Mouse (Mus musculus) cerebellum, adult 11-12 months (tissue): Measurements from ENCODE around the gene Synpo2.

ENCODE experiments used
- DNase-seq: peaks from one replicate; pipeline ENCODE4 v3.0.0; 2022

Synpo2 gene

DNA sequence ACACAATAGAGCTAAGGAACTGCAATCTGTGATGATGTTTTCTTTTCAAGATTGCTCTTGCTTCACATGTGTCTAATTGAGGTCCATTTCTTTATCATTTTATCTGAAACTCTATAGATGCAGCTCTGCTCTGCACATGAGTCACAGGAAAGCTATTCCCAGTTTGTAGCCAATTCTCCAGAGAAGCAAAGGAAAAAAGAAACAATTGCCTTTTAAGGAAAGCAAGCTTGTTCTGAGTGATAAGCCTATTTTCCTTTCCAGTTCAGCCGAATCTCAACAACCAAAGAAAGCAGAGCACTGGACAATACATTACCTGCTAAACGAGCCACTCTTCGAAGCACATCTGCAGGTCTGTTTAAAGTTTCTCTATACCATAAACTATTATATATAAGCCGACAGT lies 31.3 kb downstream of the Synpo2 start:
- no peak for DNase-seq

- no peak for DNase-seq
Measured at GRCm38 (mm10) chr3:123201798-123202197, 34.2 kb downstream of the Synpo2 start.

DNA sequence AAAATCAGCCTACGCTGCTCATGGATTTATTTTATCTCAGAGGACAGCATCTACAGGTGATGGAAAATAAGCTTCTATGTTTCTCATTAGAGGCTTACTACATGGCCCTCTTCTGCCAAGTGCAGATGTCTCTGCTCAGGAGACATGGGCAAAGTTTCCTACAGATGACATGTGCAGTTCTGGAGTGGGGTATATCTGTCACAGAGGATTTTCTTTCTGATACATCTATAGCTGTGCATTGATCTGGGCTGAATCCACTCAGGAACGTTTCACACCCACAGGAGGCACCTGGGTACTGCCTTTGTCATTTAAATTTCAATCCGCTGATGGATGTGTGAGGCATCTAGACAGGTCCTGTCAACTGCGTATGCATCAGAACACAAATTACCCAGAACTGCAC lies 42.2 kb downstream of the Synpo2 start:
- DNase-seq, result no peak

DNA sequence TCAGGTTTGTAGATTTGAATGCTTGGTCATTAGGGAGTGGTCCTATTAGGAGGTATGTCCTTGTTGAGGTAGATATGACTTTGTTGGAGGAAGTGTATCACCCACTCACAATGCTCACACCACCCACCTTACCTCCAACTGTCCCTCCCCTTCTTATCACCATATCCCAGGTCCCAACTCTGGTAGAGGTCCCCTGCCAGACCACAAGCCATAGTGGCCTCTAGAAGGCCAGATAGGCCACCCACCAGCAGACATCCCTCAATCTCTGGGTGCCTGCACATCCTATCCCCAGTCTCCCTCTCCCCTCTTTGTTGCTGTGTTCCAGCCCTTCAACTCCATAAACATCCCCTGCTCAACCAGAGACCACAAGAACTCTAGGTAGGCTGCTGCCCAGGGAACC lies 44.3 kb downstream of the Synpo2 start:
- DNase-seq, result no peak

- DNase-seq, result no peak
Measured at GRCm38 (mm10) chr3:123190329-123190728, 45.6 kb downstream of the Synpo2 start.

- no peak for DNase-seq
Measured at GRCm38 (mm10) chr3:123189826-123190225, 46.1 kb downstream of the Synpo2 start.

GRCm38 (mm10) chr3:123188616-123189230 lies 47.2 kb downstream of the Synpo2 start:
- no peak for DNase-seq

- DNase-seq, result no peak
Measured at GRCm38 (mm10) chr3:123187370-123188124, 48.4 kb downstream of the Synpo2 start.

GRCm38 (mm10) chr3:123185238-123185925 lies 50.6 kb downstream of the Synpo2 start:
- DNase-seq, result no peak

- no peak for DNase-seq
Measured at GRCm38 (mm10) chr3:123184281-123184680, 51.7 kb downstream of the Synpo2 start.

GRCm38 (mm10) chr3:123179508-123179907 lies 56.4 kb downstream of the Synpo2 start:
- DNase-seq, result no peak

DNA sequence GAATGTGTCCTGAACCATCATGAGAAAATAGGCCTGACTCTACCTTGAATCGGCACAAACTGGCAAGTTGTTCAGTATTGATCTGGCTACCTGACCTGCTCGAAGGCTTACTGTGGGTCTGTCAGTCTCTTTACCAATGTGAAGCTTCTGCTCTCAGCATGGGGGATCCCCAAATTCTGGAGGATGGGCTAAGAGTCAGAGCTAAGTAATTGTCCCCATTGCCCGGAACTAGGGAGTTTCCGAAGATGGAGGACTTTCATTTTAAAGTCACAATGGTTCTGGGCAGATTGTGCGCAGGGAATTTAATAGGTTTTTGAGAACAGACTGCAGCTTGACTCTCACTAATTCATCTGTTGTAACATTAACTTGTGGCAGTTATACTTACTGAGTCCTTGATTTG lies 56.9 kb downstream of the Synpo2 start:
- no peak for DNase-seq

DNA sequence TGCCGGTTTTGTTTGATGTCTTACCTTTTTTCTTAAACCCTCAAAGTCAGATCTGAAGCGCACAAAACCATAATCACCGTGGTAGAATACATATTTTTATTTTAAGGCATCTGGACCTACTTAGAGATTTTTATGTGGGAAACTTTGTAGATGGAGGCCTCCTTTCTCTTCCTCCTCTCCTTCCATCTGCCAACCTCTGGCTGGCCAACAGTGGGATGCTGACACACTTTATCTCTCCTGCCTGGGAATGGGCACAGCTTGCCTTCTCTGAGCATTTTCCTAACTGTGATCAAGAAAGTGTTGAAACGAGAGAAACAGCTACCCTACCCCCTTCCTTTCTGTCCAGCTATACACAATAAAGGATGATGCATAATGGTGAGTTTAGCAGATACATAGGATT lies 57.5 kb downstream of the Synpo2 start:
- no peak for DNase-seq

- DNase-seq, result no peak
Measured at GRCm38 (mm10) chr3:123176366-123177334, 59.3 kb downstream of the Synpo2 start.

DNA sequence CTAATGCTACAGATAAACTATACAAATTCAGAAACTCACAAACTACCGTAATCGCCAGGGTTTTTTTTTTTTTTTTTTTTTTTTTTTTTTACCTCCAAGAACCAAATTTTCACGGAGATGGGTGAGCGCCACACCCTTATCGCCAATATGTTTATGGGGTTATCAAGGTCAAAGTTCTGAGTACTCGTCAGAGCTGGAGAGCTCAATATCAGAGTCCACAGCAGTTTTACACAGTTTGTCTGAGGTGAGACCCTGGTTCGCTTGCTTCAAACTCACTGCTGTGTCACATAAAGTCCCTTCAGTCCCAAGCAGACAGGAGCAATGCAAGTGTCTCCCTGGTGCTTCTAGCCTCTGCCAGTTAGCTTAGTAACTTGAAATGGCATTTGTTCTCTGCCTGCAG lies 60.8 kb downstream of the Synpo2 start:
- no peak for DNase-seq

DNA sequence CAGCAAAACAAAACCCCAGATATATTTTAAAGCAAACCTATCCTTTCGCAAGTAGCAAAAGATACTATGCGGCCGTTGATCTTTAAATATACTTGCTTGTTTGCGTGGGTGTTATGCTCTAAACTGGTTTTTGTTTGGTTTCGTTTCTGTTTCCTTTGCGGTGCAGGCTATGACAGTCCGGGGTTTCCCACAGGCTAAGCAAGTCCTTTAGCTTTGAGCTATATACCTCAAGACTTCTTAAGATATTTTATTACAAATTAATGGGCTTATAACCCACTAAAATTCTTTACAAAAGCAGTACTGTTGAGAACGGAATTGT lies 61.6 kb downstream of the Synpo2 start:
- DNase-seq, result no peak

GRCm38 (mm10) chr3:123173553-123174378 lies 62.2 kb downstream of the Synpo2 start:
- no peak for DNase-seq

GRCm38 (mm10) chr3:123172151-123172550 lies 63.8 kb downstream of the Synpo2 start:
- no peak for DNase-seq

DNA sequence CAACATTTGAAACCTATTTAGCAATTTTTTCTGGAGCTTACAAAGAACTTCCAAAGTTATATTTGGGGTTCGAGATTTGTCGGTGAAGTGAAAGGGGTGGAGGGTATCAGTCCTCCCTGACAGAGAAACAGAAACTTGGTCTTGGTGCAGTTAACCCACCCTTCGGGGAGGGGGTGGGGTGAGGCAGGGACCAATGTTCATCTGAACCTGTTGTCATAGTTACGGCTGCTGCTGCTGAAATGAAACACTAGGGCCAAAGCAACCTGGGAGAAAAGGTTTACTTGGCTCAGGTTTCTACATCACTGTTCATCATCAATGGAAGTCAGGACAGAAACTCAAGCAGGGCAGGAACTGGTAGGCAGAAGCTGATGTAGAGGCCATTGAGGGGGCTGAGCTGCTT lies 66.6 kb downstream of the Synpo2 start:
- no peak for DNase-seq

- DNase-seq, result peak; percentile 20
Measured at GRCm38 (mm10) chr3:123168815-123169214, 67.1 kb downstream of the Synpo2 start.

DNA sequence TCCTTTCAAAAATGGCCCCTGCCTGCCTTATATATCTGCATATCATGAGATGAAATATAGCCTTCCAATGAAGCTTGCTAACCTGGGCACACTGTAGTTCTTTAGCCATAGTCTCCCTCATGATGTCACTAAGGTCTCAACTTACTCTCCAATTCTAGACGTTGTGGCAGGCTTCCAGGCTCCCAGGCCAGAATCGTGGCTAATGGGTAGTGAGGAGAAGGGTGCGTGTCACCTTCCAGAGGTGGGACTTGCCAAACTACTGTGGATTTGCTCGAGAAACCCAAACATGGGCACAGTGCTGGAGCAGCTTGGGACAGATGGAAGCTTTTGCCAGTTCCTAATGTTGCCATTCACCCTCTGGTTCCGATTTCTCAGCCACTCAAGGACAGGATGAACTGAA lies 69.5 kb downstream of the Synpo2 start:
- no peak for DNase-seq

DNA sequence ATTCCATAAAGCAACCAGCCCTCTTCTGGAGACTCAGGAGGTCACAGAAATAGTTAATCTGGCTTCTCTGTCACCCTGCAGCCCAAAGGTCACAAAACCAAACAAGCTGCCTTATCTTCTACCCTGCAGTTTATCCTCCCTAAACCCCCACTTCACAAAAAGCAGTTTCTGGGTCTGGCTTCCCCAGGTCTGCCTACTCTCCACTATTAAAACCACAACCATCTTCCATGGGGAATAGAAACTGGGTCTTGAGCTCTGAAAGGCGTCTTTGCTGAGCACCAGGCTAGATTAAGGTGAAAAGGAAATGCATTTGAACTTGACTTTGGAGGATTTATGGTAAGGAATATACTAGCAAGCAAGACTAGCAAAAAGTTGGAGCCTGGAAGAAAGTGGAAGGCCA lies 71.8 kb downstream of the Synpo2 start:
- DNase-seq, result no peak
